Comparison of ENCODE assay signal across 7 mouse cellular contexts in genomic region chr12:49374606-49374995, GRCm38 (mm10). TPM values are rescaled to one million over a fixed set of nuclear protein-coding genes. Genes with fewer than 3 reads are reported as not detected.
DNase-seq lines count a peak whose midpoint lies in the region; ATAC-seq and TF ChIP-seq lines count a peak whose summit lies in the region.

No protein-coding gene starts in this region.

- peak; percentile 69 for TF ChIP-seq CTCF in lung, postnatal 0 days (IDR thresholded peaks at IDR 0.05)
- no peak for TF ChIP-seq CTCF in lung, adult 2 months (IDR thresholded peaks at IDR 0.05; ENCODE audit: insufficient read depth, low read length)

- H3K9ac ChIP-seq in lung, postnatal 0 days (replicated peaks; ENCODE audit: low read depth), result no peak overlapping the region
- H3K9ac ChIP-seq in hindbrain, embryonic 11.5 days (ENCODE audit: low read depth, low read length), result no peak overlapping the region
- no peak overlapping the region for H3K9ac ChIP-seq in liver, embryonic 16.5 days (ENCODE audit: low read depth, low read length)

- peaks cover 53% of the 10 kb centered on the region for H3K27me3 ChIP-seq in lung, postnatal 0 days (replicated peaks; ENCODE audit: insufficient read depth, low read length)
- peaks cover 77% of the 10 kb centered on the region for H3K27me3 ChIP-seq in hindbrain, embryonic 11.5 days (ENCODE audit: control insufficient read depth, insufficient read depth, low read length)
- peaks cover 66% of the 10 kb centered on the region for H3K27me3 ChIP-seq in liver, embryonic 16.5 days (ENCODE audit: control insufficient read depth, insufficient read depth, low read depth, low read length)

- peak overlapping the region; percentile 27 for H3K4me2 ChIP-seq in lung, postnatal 0 days (replicated peaks; ENCODE audit: low read depth, low read length)
- peak overlapping the region; percentile 13; the same call in 1 of the 2 replicates for H3K4me2 ChIP-seq in hindbrain, embryonic 11.5 days (replicated peaks; ENCODE audit: low read depth, low read length)
- H3K4me2 ChIP-seq in liver, embryonic 16.5 days (ENCODE audit: low read depth, low read length), result no peak overlapping the region

- no peak for TF ChIP-seq POLR2A in lung, adult 2 months (IDR thresholded peaks at IDR 0.05; ENCODE audit: borderline replicate concordance, extremely low read depth, low read depth, low read length)

- no peaks in the 10 kb centered on the region for H3K36me3 ChIP-seq in lung, postnatal 0 days (ENCODE audit: insufficient read depth, low read length)
- no peaks in the 10 kb centered on the region for H3K36me3 ChIP-seq in hindbrain, embryonic 11.5 days (ENCODE audit: control insufficient read depth, insufficient read depth, low read length)
- H3K36me3 ChIP-seq in liver, embryonic 16.5 days (ENCODE audit: control insufficient read depth, insufficient read depth), result no peaks in the 10 kb centered on the region

- H3K4me3 ChIP-seq in lung, postnatal 0 days (ENCODE audit: low read depth, low read length), result peak overlapping the region; percentile 28; the same call in 1 of the 2 replicates
- H3K4me3 ChIP-seq in lung, adult 2 months (replicated peaks; ENCODE audit: extremely low read depth, low read depth, low read length), result no peak overlapping the region
- no peak overlapping the region for H3K4me3 ChIP-seq in hindbrain, embryonic 11.5 days (ENCODE audit: low read depth, low read length)
- peak overlapping the region; percentile 13; the same call in 1 of the 2 replicates for H3K4me3 ChIP-seq in liver, embryonic 16.5 days (ENCODE audit: low read depth, low read length)

- no peak for ATAC-seq in lung, postnatal 0 days
- ATAC-seq in hindbrain, embryonic 11.5 days (ENCODE audit: low FRiP score), result peak; percentile 31; the same call in 1 of the 2 replicates
- no peak for ATAC-seq in liver, embryonic 16.5 days (ENCODE audit: low read depth)

- H3K4me1 ChIP-seq in lung, postnatal 0 days (ENCODE audit: insufficient read depth, low read depth, low read length), result peaks cover 4% of the 10 kb centered on the region; the same call in 1 of the 2 replicates
- no peaks in the 10 kb centered on the region for H3K4me1 ChIP-seq in lung, adult 2 months (ENCODE audit: control insufficient read depth, insufficient read depth, low read length)
- H3K4me1 ChIP-seq in hindbrain, embryonic 11.5 days (replicated peaks; ENCODE audit: control insufficient read depth, insufficient read depth, low read length), result no peaks in the 10 kb centered on the region; the same call in 1 of the 2 replicates
- no peaks in the 10 kb centered on the region for H3K4me1 ChIP-seq in liver, embryonic 16.5 days (ENCODE audit: control insufficient read depth, low read depth, low read length)

- H3K9me3 ChIP-seq in lung, postnatal 0 days (ENCODE audit: low read length), result no peaks in the 10 kb centered on the region
- H3K9me3 ChIP-seq in hindbrain, embryonic 11.5 days (ENCODE audit: control insufficient read depth, low read length), result no peaks in the 10 kb centered on the region
- H3K9me3 ChIP-seq in liver, embryonic 16.5 days (replicated peaks; ENCODE audit: control insufficient read depth, low read length), result no peaks in the 10 kb centered on the region

- DNase-seq in lung, postnatal 0 days (ENCODE audit: low spot score), result peak; percentile 43
- no peak for DNase-seq in lung, adult 2 months
- DNase-seq in embryo, embryonic 10 days (ENCODE audit: low spot score), result peak; percentile 73
- peak; percentile 75 for DNase-seq in hindbrain, embryonic 11.5 days (ENCODE audit: low spot score)
- no peak for DNase-seq in thymus, postnatal 0 days (ENCODE audit: low spot score)
- no peak for DNase-seq in c-Kit-positive CD71-positive TER-119-positive erythroid progenitor cells, embryonic 14.5 days (ENCODE audit: low spot score)

- 1% methylated on average over 14 of the region's 14 CpGs for WGBS in lung, postnatal 0 days
- WGBS in lung, adult 2 months, result 2% methylated on average over 14 of the region's 14 CpGs
- 1% methylated on average over 14 of the region's 14 CpGs for WGBS in hindbrain, embryonic 11.5 days
- WGBS in liver, embryonic 16.5 days (ENCODE audit: insufficient replicate concordance), result 1% methylated on average over 14 of the region's 14 CpGs

- H3K27ac ChIP-seq in lung, postnatal 0 days (ENCODE audit: low read length), result no peak overlapping the region
- H3K27ac ChIP-seq in hindbrain, embryonic 11.5 days (ENCODE audit: low read depth, low read length), result no peak overlapping the region
- H3K27ac ChIP-seq in liver, embryonic 16.5 days (ENCODE audit: low read length), result no peak overlapping the region

- no peak for TF ChIP-seq EP300 in lung, postnatal 0 days (IDR thresholded peaks at IDR 0.05)

RNA-seq across cellular contexts. Expression of gene Foxg1, which starts 7.9 kb away (rescaled TPM):
- not detected in 2 replicates for polyA plus RNA-seq in lung, postnatal 0 days (2015; fragmentation: Nextera tagmentation; extraction: Ambion mirVana)
- 0.07 TPM in 1 of 2 replicates, not detected in the other for polyA plus RNA-seq in lung, adult 2 months (2012; rRNA removed)
- 0.39 and 0.49 TPM in 2 replicates for polyA plus RNA-seq in hindbrain, embryonic 11.5 days (2014; fragmentation: Nextera tagmentation; extraction: Ambion mirVana)
- not detected in 2 replicates for polyA plus RNA-seq in liver, embryonic 16.5 days (2015; fragmentation: Nextera tagmentation; extraction: Ambion mirVana)
- 2.0 and 3.1 TPM in 2 replicates for polyA plus RNA-seq in thymus, postnatal 0 days (2015; fragmentation: Nextera tagmentation; extraction: Ambion mirVana)

RNA-seq across cellular contexts. Expression of gene Gm43517, which starts 10.4 kb away (rescaled TPM):
- polyA plus RNA-seq in lung, postnatal 0 days (2015; fragmentation: Nextera tagmentation; extraction: Ambion mirVana), result not detected in 2 replicates
- not detected in 2 replicates for polyA plus RNA-seq in lung, adult 2 months (2012; rRNA removed)
- polyA plus RNA-seq in hindbrain, embryonic 11.5 days (2014; fragmentation: Nextera tagmentation; extraction: Ambion mirVana), result 0.08 TPM in 1 of 2 replicates, not detected in the other
- polyA plus RNA-seq in liver, embryonic 16.5 days (2015; fragmentation: Nextera tagmentation; extraction: Ambion mirVana), result not detected in 2 replicates
- polyA plus RNA-seq in thymus, postnatal 0 days (2015; fragmentation: Nextera tagmentation; extraction: Ambion mirVana), result 0.04 and 0.07 TPM in 2 replicates

Comparison
In these comparisons a context has a peak if more than half of its experiments do, and no peak if none do; other contexts are left out.
1. DNase-seq: peak in lung, postnatal 0 days (single experiment), embryo, embryonic 10 days (single experiment) and hindbrain, embryonic 11.5 days (single experiment); none in lung, adult 2 months (single experiment), thymus, postnatal 0 days (single experiment) and c-Kit-positive CD71-positive TER-119-positive erythroid progenitor cells, embryonic 14.5 days (single experiment).
2. H3K4me3 ChIP-seq: peak in lung, postnatal 0 days (single experiment) and liver, embryonic 16.5 days (single experiment); none in lung, adult 2 months (single experiment) and hindbrain, embryonic 11.5 days (single experiment).